Mouse (Mus musculus) megakaryocyte, embryonic 14.5 days (primary cell): ENCODE data around the gene Rnf144b.

Source experiments
- FLI1 ChIP-seq: IDR thresholded peaks from 2 replicates; pipeline ENCODE4 v1.6.1; 2012; ENCODE audit warnings: low read length, inconsistent platforms, mixed read lengths
- GATA1 ChIP-seq: IDR thresholded peaks from 3 replicates; pipeline ENCODE4 v1.6.1; 2012; ENCODE audit warnings: mixed read lengths, low read length, inconsistent platforms, borderline replicate concordance

- TF ChIP-seq GATA1 (no peak), FLI1 (no peak)
Observed at GRCm38 (mm10) chr13:47104146-47104545, 18.3 kb upstream of the Rnf144b start.
